Mouse (Mus musculus): ENCODE measurements around the gene Zbtb7b. TPM values are rescaled to one million over a fixed set of nuclear protein-coding genes. Genes with fewer than 3 reads are reported as not detected.

Zbtb7b gene
- polyA plus RNA-seq, 1 experiment from 2014 or later = 1.8 TPM

- Histone ChIP-seq H3K9ac (no peak overlapping the region), H3K4me3 (replicated peaks) (no peak overlapping the region), H3K27me3 (peaks cover 81% of the 10 kb centered on the region), H3K36me3 (no peaks in the 10 kb centered on the region), H3K9me3 (replicated peaks) (no peaks in the 10 kb centered on the region), H3K27ac (no peak overlapping the region), H3K4me1 (replicated peaks) (0 out of 2 replicates have a peak, but pooled peaks cover 8% of the 10 kb centered on the region), H3K4me2 (no peak overlapping the region)
- 52% methylated on average over 3 of the region's 3 CpGs for WGBS (ENCODE audit: insufficient replicate concordance)
- DNase-seq (no peak), ATAC-seq (ENCODE audit: low read depth) (no peak)
These were observed 64.2 kb downstream of the Zbtb7b start for GRCm38 (mm10) chr3:89330346-89330745.

GRCm38 (mm10) chr3:89328623-89329022 is 66.0 kb downstream of the Zbtb7b start:
- Histone ChIP-seq H3K27me3 (peaks cover 83% of the 10 kb centered on the region), H3K36me3 (no peaks in the 10 kb centered on the region), H3K9me3 (replicated peaks) (no peaks in the 10 kb centered on the region), H3K9ac (no peak overlapping the region), H3K4me3 (replicated peaks) (no peak overlapping the region), H3K27ac (no peak overlapping the region), H3K4me2 (no peak overlapping the region), H3K4me1 (replicated peaks) (0 out of 2 replicates have a peak, but pooled peaks cover 8% of the 10 kb centered on the region)
- ATAC-seq (ENCODE audit: low read depth) (no peak), DNase-seq (no peak)
- 24% methylated on average over 4 of the region's 4 CpGs for WGBS (ENCODE audit: insufficient replicate concordance)

Other genes starting within 250 kb of the Zbtb7b start
- 0.75 and 0.78 TPM in 2 replicates for gene Hcn3, start 234.6 kb downstream of the Zbtb7b start, polyA plus RNA-seq (2015; fragmentation: Nextera tagmentation; extraction: Ambion mirVana)
- gene Clk2, start 230.0 kb downstream of the Zbtb7b start, polyA plus RNA-seq (2015; fragmentation: Nextera tagmentation; extraction: Ambion mirVana) = 10.3 and 10.8 TPM in 2 replicates
- gene Scamp3, start 217.3 kb downstream of the Zbtb7b start, polyA plus RNA-seq (2015; fragmentation: Nextera tagmentation; extraction: Ambion mirVana) = 67.4 and 72.1 TPM in 2 replicates
- gene Fam189b, start 211.6 kb downstream of the Zbtb7b start, polyA plus RNA-seq (2015; fragmentation: Nextera tagmentation; extraction: Ambion mirVana) = 2.8 and 3.9 TPM in 2 replicates
- gene Gba, start 191.8 kb downstream of the Zbtb7b start, polyA plus RNA-seq (2015; fragmentation: Nextera tagmentation; extraction: Ambion mirVana) = 21.7 and 23.7 TPM in 2 replicates
- gene Thbs3, start 179.6 kb downstream of the Zbtb7b start, polyA plus RNA-seq (2015; fragmentation: Nextera tagmentation; extraction: Ambion mirVana) = 1.0 and 1.5 TPM in 2 replicates
- 152 and 155 TPM in 2 replicates for gene Mtx1, start 167.7 kb downstream of the Zbtb7b start, polyA plus RNA-seq (2015; fragmentation: Nextera tagmentation; extraction: Ambion mirVana)
- gene Muc1, start 165.7 kb downstream of the Zbtb7b start, polyA plus RNA-seq (2015; fragmentation: Nextera tagmentation; extraction: Ambion mirVana) = 0.14 and 0.51 TPM in 2 replicates
- gene Krtcap2, start 148.8 kb downstream of the Zbtb7b start, polyA plus RNA-seq (2015; fragmentation: Nextera tagmentation; extraction: Ambion mirVana) = 152 and 155 TPM in 2 replicates
- 0.14 and 0.23 TPM in 2 replicates for gene Trim46, start 148.5 kb downstream of the Zbtb7b start, polyA plus RNA-seq (2015; fragmentation: Nextera tagmentation; extraction: Ambion mirVana)
- gene Dpm3, start 135.4 kb downstream of the Zbtb7b start, polyA plus RNA-seq (2015; fragmentation: Nextera tagmentation; extraction: Ambion mirVana) = 57.2 and 64.5 TPM in 2 replicates
- gene Slc50a1, start 124.2 kb downstream of the Zbtb7b start, polyA plus RNA-seq (2015; fragmentation: Nextera tagmentation; extraction: Ambion mirVana) = 17.4 and 18.0 TPM in 2 replicates
- 4.3 and 4.6 TPM in 2 replicates for gene Efna1, start 113.6 kb downstream of the Zbtb7b start, polyA plus RNA-seq (2015; fragmentation: Nextera tagmentation; extraction: Ambion mirVana)
- gene Efna3, start 71.8 kb downstream of the Zbtb7b start, polyA plus RNA-seq (2015; fragmentation: Nextera tagmentation; extraction: Ambion mirVana) = 0.32 and 0.41 TPM in 2 replicates
- gene Efna4, start 56.7 kb downstream of the Zbtb7b start, polyA plus RNA-seq (2015; fragmentation: Nextera tagmentation; extraction: Ambion mirVana) = 1.0 and 1.2 TPM in 2 replicates
- gene Adam15, start 44.8 kb downstream of the Zbtb7b start, polyA plus RNA-seq (2015; fragmentation: Nextera tagmentation; extraction: Ambion mirVana) = 9.5 and 9.6 TPM in 2 replicates
- gene Dcst2, start 32.8 kb downstream of the Zbtb7b start, polyA plus RNA-seq (2015; fragmentation: Nextera tagmentation; extraction: Ambion mirVana) = 0.07 and 0.08 TPM in 2 replicates
- gene Dcst1, start 29.5 kb downstream of the Zbtb7b start, polyA plus RNA-seq (2015; fragmentation: Nextera tagmentation; extraction: Ambion mirVana) = not detected in 2 replicates
- gene Lenep, start 8.0 kb upstream of the Zbtb7b start, polyA plus RNA-seq (2015; fragmentation: Nextera tagmentation; extraction: Ambion mirVana) = not detected in 2 replicates
- gene Flad1, start 17.1 kb upstream of the Zbtb7b start, polyA plus RNA-seq (2015; fragmentation: Nextera tagmentation; extraction: Ambion mirVana) = 18.0 and 18.7 TPM in 2 replicates
- 282 and 301 TPM in 2 replicates for gene Cks1b, start 23.6 kb upstream of the Zbtb7b start, polyA plus RNA-seq (2015; fragmentation: Nextera tagmentation; extraction: Ambion mirVana)
- gene Shc1, start 23.7 kb upstream of the Zbtb7b start, polyA plus RNA-seq (2015; fragmentation: Nextera tagmentation; extraction: Ambion mirVana) = 42.3 and 51.4 TPM in 2 replicates
- gene Pygo2, start 35.4 kb upstream of the Zbtb7b start, polyA plus RNA-seq (2015; fragmentation: Nextera tagmentation; extraction: Ambion mirVana) = 11.0 and 12.0 TPM in 2 replicates
- 6.0 and 6.8 TPM in 2 replicates for gene Pbxip1, start 41.9 kb upstream of the Zbtb7b start, polyA plus RNA-seq (2015; fragmentation: Nextera tagmentation; extraction: Ambion mirVana)
- 39.5 and 40.4 TPM in 2 replicates for gene Pmvk, start 59.8 kb upstream of the Zbtb7b start, polyA plus RNA-seq (2015; fragmentation: Nextera tagmentation; extraction: Ambion mirVana)
- gene Kcnn3, start 125.4 kb upstream of the Zbtb7b start, polyA plus RNA-seq (2015; fragmentation: Nextera tagmentation; extraction: Ambion mirVana) = 0.03 and 0.05 TPM in 2 replicates

Measured in liver, embryonic 13.5 days (tissue).